Mouse (Mus musculus) hindbrain, embryonic 15.5 days (tissue): ENCODE results near the gene Lrrc61. TPM values are rescaled to one million over a fixed set of nuclear protein-coding genes. Genes with fewer than 3 reads are reported as not detected.
"Not testable (repeated sequence)": the region's sequence is repeated elsewhere in the genome, so short reads cannot be mapped to it uniquely, and the experiment has no call there.

Experiments used
- ATAC-seq: fragments of 200-750 bp; cut with Nextera tagmentation; 2 replicates; pipeline ENCODE4 v1.8.0; 2017; ENCODE audit warnings: low read depth, moderate number of reproducible peaks, moderate TSS enrichment; ENCODE audit not compliant: low FRiP score
- H3K27ac ChIP-seq: fragments of 300-500 bp; sonication (generic); replicated peaks from 2 replicates; pipeline ENCODE4 v1.5.1; 2015; ENCODE audit warnings: mild to moderate bottlenecking, inconsistent platforms
- H3K27me3 ChIP-seq: fragments of 300-500 bp; sonication (generic); 2 replicates; pipeline ENCODE4 v1.6.1; 2015; ENCODE audit warnings: control low read depth, inconsistent platforms
- H3K36me3 ChIP-seq: fragments of 300-500 bp; sonication (generic); 2 replicates; pipeline ENCODE4 v1.6.1; 2015; ENCODE audit warnings: control low read depth, inconsistent platforms
- H3K4me1 ChIP-seq: fragments of 300-500 bp; sonication (generic); replicated peaks from 2 replicates; pipeline ENCODE4 v1.6.1; 2015; ENCODE audit warnings: control low read depth, inconsistent platforms
- H3K4me2 ChIP-seq: fragments of 300-500 bp; sonication (generic); 2 replicates; pipeline ENCODE4 v1.6.1; 2015; ENCODE audit warnings: moderate library complexity, mild to moderate bottlenecking, inconsistent platforms
- H3K4me3 ChIP-seq: fragments of 300-500 bp; sonication (generic); 2 replicates; pipeline ENCODE4 v1.5.1; 2015; ENCODE audit warnings: mild to moderate bottlenecking, inconsistent platforms
- H3K9ac ChIP-seq: fragments of 300-500 bp; sonication (generic); 2 replicates; pipeline ENCODE4 v1.6.1; 2015; ENCODE audit warnings: inconsistent platforms
- H3K9me3 ChIP-seq: fragments of 300-500 bp; sonication (generic); 2 replicates; pipeline ENCODE4 v1.6.1; 2016; ENCODE audit warnings: control low read depth, inconsistent platforms
- WGBS: fragments of 180-500 bp; shearing (Covaris S2); methylation state at CpG from one replicate; pipeline ENCODE4 v1.1.7; 2015; 5-methylcytosine and 5-hydroxymethylcytosine counted together
- polyA plus RNA-seq: library from polyadenylated mRNA; unstranded; fragments of >200 nt; fragmentation: Nextera tagmentation; extraction: Ambion mirVana; gene quantifications from 2 replicates; pipeline ENCODE4 v1.2.1, GENCODE M21; 2015

Lrrc61 gene
- 24.8 and 29.2 TPM in 2 replicates for polyA plus RNA-seq

DNA sequence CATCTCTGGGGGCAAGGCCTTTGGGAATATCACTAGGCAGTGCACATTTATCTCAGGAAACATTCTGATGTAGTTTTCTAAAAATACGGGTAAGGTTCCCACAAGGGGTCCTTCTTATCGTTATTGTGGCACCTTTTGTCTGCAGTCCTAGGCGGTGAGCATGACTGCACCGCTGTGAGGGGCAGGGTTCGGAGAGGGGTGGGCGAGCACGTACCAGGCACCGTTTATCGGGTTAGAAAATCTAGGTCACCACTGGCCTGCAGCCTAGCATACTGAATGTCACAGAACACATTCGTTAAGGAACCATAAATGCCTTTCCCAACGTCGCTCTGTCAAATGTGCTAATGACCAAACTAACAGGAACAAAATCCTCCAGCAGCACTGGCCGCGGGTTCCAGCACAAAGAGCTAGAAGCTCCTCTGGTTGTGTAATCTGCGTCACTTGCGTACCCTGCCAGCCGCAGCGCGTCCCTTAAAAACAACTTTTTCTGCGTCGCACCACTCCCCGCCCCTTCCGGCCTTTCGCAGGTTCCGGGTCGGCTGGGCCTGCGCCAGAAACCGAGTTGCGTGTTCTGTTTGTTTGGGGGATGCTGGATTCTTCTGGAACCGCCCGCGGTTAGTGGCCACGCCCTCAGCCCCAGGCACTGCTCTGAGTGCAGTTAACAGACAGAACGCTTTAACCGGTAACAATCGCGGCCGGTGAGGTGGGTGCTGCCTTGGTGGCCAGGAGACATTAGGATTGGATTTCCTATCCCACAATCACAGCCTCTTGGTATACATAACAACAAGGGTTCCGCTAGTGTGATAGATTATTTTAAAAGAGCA, at the start of gene Lrrc61:
TSS of gene Lrrc61 (plus strand) at position 517 of the 824 bp plus-strand sequence.
- H3K27ac ChIP-seq = peak within 1 kb of the TSS; percentile 97
- ATAC-seq = peak; percentile 95
- no peaks in the 10 kb centered on the region for H3K9me3 ChIP-seq
- peaks cover 17% of the 10 kb centered on the region for H3K4me1 ChIP-seq
- no peaks in the 10 kb centered on the region for H3K27me3 ChIP-seq
- WGBS = under 1% methylated on average over 39 of the region's 39 CpGs
- peak within 1 kb of the TSS; percentile 76 for H3K4me2 ChIP-seq
- H3K9ac ChIP-seq = peak within 1 kb of the TSS; percentile 67
- H3K4me3 ChIP-seq = peak within 1 kb of the TSS; percentile 50
- 0 out of 2 replicates have a peak, but pooled peaks cover 6% of the 10 kb centered on the region for H3K36me3 ChIP-seq

DNA sequence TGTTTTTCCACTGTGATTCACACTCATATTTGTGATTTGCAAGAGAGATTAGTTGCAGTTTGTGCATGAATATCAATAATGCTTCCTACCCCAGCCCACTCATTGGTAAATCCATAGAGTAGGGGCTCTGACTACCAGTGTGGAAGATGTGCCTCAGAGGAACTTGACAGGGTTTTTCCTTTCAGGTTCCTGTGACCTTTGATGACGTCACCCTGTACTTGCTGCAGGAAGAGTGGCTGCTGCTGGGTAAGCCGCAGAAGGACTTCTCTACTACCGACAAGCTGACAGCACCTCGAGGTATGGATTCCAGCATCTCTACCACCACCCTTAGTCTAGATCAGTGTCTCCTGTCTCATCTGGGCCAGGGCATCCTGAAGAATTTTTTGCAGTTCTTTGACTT, 46.5 kb upstream of the Lrrc61 start:
- WGBS = 75% methylated on average over 4 of the region's 4 CpGs
- Histone ChIP-seq H3K4me2 (no peak overlapping the region), H3K9ac (no peak overlapping the region), H3K4me1 (peaks cover 12% of the 10 kb centered on the region), H3K4me3 (no peak overlapping the region), H3K36me3 (peaks cover 11% of the 10 kb centered on the region; the same call in 1 of the 2 replicates), H3K27me3 (no peaks in the 10 kb centered on the region), H3K27ac (no peak overlapping the region), H3K9me3 (no peaks in the 10 kb centered on the region)
- no peak for ATAC-seq

- no peaks in the 10 kb centered on the region for H3K9me3 ChIP-seq
- ATAC-seq = no peak
- H3K27ac ChIP-seq = no peak overlapping the region
- H3K9ac ChIP-seq = no peak overlapping the region
- 84% methylated on average over 4 of the region's 4 CpGs for WGBS
- no peaks in the 10 kb centered on the region for H3K27me3 ChIP-seq
- peaks cover 31% of the 10 kb centered on the region for H3K36me3 ChIP-seq
- peaks cover 3% of the 10 kb centered on the region; the same call in 1 of the 2 replicates for H3K4me1 ChIP-seq
- no peak overlapping the region for H3K4me2 ChIP-seq
- no peak overlapping the region for H3K4me3 ChIP-seq
Measured at GRCm38 (mm10) chr6:48510426-48510825, 44.2 kb upstream of the Lrrc61 start.

GRCm38 (mm10) chr6:48511861-48512260, 42.7 kb upstream of the Lrrc61 start:
- no peaks in the 10 kb centered on the region for H3K27me3 ChIP-seq
- no peaks in the 10 kb centered on the region for H3K9me3 ChIP-seq
- 93% methylated on average over 7 of the region's 7 CpGs for WGBS
- peaks cover 46% of the 10 kb centered on the region for H3K36me3 ChIP-seq
- H3K4me1 ChIP-seq = no peaks in the 10 kb centered on the region
- no peak overlapping the region for H3K9ac ChIP-seq
- no peak overlapping the region for H3K4me3 ChIP-seq
- H3K4me2 ChIP-seq = no peak overlapping the region
- H3K27ac ChIP-seq = no peak overlapping the region
- no peak for ATAC-seq

GRCm38 (mm10) chr6:48524882-48525281, 29.7 kb upstream of the Lrrc61 start:
- 97% methylated on average over 16 of the region's 16 CpGs for WGBS
- H3K27ac ChIP-seq, H3K27me3 ChIP-seq, H3K4me1 ChIP-seq, H3K9ac ChIP-seq, H3K9me3 ChIP-seq, ATAC-seq, H3K4me3 ChIP-seq, H3K4me2 ChIP-seq: not testable (repeated sequence)
- H3K36me3 ChIP-seq = 0 out of 2 replicates have a peak, but pooled peaks cover 12% of the 10 kb centered on the region

GRCm38 (mm10) chr6:48527901-48528300, 26.7 kb upstream of the Lrrc61 start:
- Histone ChIP-seq H3K4me3 (no peak overlapping the region), H3K4me2 (no peak overlapping the region), H3K27ac (no peak overlapping the region), H3K9me3 (no peaks in the 10 kb centered on the region), H3K27me3 (no peaks in the 10 kb centered on the region), H3K36me3 (0 out of 2 replicates have a peak, but pooled peaks cover 14% of the 10 kb centered on the region), H3K4me1 (no peaks in the 10 kb centered on the region), H3K9ac (no peak overlapping the region)
- no peak for ATAC-seq
- 94% methylated on average over 9 of the region's 9 CpGs for WGBS

- 0 out of 2 replicates have a peak, but pooled peaks cover 14% of the 10 kb centered on the region for H3K36me3 ChIP-seq
Measured at GRCm38 (mm10) chr6:48529261-48529660, 25.3 kb upstream of the Lrrc61 start.

DNA sequence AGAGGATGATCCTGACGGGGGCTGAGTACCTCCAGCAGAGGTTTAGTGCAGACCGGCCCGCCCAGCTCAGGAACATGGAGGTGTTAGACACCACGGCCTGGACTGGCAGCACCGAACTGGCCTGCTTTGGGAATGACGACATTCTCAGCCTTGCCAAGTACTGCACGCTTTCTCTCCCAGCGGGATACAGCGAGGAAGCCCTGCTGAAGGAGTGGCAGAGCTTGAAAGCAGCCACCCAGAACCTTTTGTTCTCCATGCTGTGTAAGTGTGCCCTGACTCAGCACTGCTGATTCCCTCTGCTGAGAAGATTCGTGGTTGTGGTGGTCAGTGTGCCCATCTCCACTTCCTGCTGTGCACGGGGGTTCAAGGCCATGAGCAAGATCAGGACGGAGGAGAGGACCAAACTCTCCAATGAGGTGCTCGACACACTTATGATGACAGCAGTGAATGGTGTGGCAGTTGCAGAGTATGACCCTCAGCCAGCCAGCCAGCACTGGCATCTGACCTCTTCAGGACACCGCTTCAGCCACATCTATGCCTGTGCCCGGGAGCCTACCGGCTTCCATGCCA, 24.6 kb upstream of the Lrrc61 start:
- no peak overlapping the region for H3K27ac ChIP-seq
- H3K36me3 ChIP-seq = 0 out of 2 replicates have a peak, but pooled peaks cover 14% of the 10 kb centered on the region
- no peaks in the 10 kb centered on the region for H3K9me3 ChIP-seq
- no peaks in the 10 kb centered on the region for H3K27me3 ChIP-seq
- no peak for ATAC-seq
- no peak overlapping the region for H3K4me3 ChIP-seq
- H3K4me2 ChIP-seq = no peak overlapping the region
- H3K4me1 ChIP-seq = no peaks in the 10 kb centered on the region
- H3K9ac ChIP-seq = no peak overlapping the region
- WGBS = 82% methylated on average over 16 of the region's 16 CpGs

More at GRCm38 (mm10) chr6:48529261-48529660, 25.3 kb upstream of the Lrrc61 start:
- no peak for ATAC-seq
- Histone ChIP-seq H3K4me1 (no peaks in the 10 kb centered on the region), H3K4me3 (no peak overlapping the region), H3K4me2 (no peak overlapping the region), H3K27ac (no peak overlapping the region), H3K9ac (no peak overlapping the region), H3K27me3 (no peaks in the 10 kb centered on the region), H3K9me3 (no peaks in the 10 kb centered on the region)
- WGBS = 82% methylated on average over 14 of the region's 14 CpGs

DNA sequence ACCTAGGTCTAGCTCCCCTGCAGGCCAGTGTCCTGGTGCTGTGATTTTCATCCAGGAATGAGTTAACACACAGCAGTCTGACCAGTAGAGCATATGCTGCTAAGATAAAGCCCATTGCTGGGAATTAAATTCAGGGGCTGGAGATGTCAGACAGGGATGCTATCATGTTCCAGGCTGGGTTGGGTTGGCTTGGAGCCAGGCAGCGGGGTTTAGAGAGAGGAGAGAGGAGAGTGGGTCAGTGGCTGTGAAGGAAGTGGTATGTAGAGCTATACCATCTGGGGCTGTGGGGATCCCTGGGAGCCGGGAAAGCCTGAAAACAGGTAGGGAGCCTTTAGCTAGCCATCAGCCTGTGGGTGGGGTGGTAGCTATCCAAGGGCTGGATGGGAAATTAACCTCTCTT, 23.7 kb upstream of the Lrrc61 start:
- Histone ChIP-seq H3K36me3 (0 out of 2 replicates have a peak, but pooled peaks cover 10% of the 10 kb centered on the region), H3K27me3 (no peaks in the 10 kb centered on the region), H3K4me2 (no peak overlapping the region), H3K4me3 (no peak overlapping the region), H3K9me3 (no peaks in the 10 kb centered on the region), H3K4me1 (no peaks in the 10 kb centered on the region), H3K9ac (no peak overlapping the region), H3K27ac (no peak overlapping the region)
- WGBS = 85% methylated on average over 2 of the region's 2 CpGs
- ATAC-seq = no peak

DNA sequence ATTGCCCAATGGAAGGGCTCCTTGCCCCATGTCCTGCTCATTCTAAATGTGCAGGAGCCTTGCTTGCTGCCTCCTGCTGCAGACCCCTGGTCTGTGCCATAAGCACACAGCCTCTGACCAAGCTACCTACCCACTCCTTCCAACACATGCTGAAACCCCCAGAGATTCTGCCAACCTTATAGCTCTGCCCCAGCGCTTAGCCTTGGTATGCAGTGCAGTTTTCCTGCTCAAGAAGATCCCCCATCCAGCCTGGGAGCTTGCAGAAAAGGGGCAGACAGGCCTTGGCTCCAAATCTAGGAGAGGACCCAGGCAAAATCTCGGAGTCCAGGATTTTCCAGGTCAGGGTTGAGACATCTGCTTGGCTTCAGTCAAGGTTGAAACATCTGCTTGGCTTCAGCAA, 21.1 kb upstream of the Lrrc61 start:
- H3K4me1 ChIP-seq = peaks cover 16% of the 10 kb centered on the region
- WGBS = 79% methylated on average over 2 of the region's 2 CpGs
- no peak for ATAC-seq
- 0 out of 2 replicates have a peak, but pooled peaks cover 2% of the 10 kb centered on the region for H3K36me3 ChIP-seq
- no peak overlapping the region for H3K4me3 ChIP-seq
- H3K27ac ChIP-seq = no peak overlapping the region
- no peak overlapping the region for H3K4me2 ChIP-seq
- no peak overlapping the region for H3K9ac ChIP-seq
- no peaks in the 10 kb centered on the region for H3K9me3 ChIP-seq
- no peaks in the 10 kb centered on the region for H3K27me3 ChIP-seq

DNA sequence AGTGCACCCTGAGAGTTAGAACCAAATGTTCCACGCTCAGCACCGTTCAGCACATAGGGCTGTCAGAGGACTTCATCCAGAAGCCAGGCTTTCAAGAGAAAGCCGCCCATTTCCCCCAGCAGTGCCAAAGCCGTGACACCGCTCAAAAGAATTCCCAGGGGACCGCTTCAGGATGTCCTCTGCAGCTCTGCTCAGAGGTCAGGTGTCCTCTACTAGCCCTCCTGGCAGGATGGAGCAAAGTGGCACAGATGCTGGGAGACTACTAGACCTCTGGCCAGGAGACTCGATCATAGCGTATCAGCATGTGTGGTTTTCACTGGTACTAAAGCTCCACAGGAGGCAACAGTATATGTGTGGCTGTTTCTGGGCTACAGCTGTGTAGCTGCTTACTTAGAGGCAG, 19.7 kb upstream of the Lrrc61 start:
- Histone ChIP-seq H3K4me2 (no peak overlapping the region), H3K27ac (no peak overlapping the region), H3K9ac (no peak overlapping the region), H3K4me3 (no peak overlapping the region), H3K27me3 (no peaks in the 10 kb centered on the region), H3K9me3 (no peaks in the 10 kb centered on the region), H3K4me1 (peaks cover 28% of the 10 kb centered on the region), H3K36me3 (0 out of 2 replicates have a peak, but pooled peaks cover 2% of the 10 kb centered on the region)
- WGBS = 85% methylated on average over 8 of the region's 8 CpGs
- no peak for ATAC-seq

DNA sequence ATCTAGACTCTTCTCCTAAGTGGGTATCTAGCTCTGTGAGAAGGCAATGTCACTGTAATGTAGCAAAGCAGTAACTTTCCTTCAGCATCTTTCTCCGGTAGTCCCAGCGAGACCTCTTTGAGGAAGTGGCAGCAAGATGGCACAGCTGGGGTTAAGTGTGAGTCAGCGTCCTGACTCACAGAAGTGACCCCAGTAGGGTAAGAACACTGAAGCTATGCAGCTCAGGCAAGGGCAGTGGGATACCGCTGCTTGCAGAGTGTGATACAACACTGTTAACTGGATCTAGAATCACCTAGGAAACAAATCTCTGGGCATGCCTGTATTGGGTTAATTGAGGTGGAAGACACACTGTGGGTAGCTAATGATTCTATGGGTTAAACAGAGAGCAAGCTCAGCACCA, 18.5 kb upstream of the Lrrc61 start:
- WGBS = 59% methylated on average over 4 of the region's 4 CpGs
- Histone ChIP-seq H3K4me2 (no peak overlapping the region), H3K4me1 (peaks cover 30% of the 10 kb centered on the region), H3K4me3 (no peak overlapping the region), H3K9ac (no peak overlapping the region), H3K27ac (no peak overlapping the region), H3K27me3 (no peaks in the 10 kb centered on the region), H3K9me3 (no peaks in the 10 kb centered on the region), H3K36me3 (peaks cover 10% of the 10 kb centered on the region)
- ATAC-seq = no peak
